Mouse (Mus musculus): ENCODE measurements around the gene Pea15a.

Gene Pea15a

GRCm38 (mm10) chr1:172204814-172205740, 1.5 kb downstream of the Pea15a start:
- no peak for DNase-seq (ENCODE audit: low spot score)

DNA sequence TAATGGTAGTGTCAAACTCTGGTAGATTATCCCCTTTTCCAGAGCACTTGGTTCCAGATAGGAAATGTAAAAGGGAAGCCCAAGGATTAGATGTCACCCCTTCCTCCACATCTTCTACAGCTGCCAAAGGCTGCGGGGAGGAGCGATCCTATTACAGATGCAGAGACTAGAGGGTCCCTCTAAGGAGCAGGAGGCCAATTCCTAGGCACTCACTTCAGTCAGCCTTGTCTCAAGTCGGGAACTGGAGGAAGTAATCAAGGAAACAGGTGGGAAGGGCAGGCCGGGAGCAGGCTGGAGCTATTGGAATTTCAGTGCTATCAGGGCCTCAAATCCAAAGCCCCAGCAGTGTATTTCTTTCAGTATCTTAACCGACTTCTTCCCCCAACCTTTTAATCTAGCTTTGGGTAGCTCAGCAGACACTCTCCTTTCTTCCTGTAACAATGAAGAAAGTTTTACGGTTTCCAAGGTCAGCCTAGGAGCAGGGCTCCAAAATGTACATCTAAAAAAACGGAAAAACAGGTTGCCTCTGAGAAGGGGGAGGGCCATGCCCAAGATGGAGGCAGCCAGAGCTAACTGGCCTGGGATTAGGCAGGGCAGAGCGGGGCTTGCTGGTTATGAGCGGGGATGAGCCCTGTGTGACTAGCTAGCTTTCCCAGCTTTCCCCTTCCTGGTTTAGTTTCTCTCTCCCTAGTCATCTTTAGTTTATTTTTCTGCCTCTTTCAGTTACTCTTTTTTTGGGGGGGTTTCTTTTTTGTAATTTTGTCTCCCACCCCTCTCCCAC, 2.4 kb downstream of the Pea15a start:
- DNase-seq (ENCODE audit: low spot score) = no peak

GRCm38 (mm10) chr1:172203566-172203965, 3.0 kb downstream of the Pea15a start:
- no peak for DNase-seq (ENCODE audit: low spot score)

- no peak for DNase-seq (ENCODE audit: low spot score)
These were observed 3.6 kb downstream of the Pea15a start for GRCm38 (mm10) chr1:172202894-172203522.

DNA sequence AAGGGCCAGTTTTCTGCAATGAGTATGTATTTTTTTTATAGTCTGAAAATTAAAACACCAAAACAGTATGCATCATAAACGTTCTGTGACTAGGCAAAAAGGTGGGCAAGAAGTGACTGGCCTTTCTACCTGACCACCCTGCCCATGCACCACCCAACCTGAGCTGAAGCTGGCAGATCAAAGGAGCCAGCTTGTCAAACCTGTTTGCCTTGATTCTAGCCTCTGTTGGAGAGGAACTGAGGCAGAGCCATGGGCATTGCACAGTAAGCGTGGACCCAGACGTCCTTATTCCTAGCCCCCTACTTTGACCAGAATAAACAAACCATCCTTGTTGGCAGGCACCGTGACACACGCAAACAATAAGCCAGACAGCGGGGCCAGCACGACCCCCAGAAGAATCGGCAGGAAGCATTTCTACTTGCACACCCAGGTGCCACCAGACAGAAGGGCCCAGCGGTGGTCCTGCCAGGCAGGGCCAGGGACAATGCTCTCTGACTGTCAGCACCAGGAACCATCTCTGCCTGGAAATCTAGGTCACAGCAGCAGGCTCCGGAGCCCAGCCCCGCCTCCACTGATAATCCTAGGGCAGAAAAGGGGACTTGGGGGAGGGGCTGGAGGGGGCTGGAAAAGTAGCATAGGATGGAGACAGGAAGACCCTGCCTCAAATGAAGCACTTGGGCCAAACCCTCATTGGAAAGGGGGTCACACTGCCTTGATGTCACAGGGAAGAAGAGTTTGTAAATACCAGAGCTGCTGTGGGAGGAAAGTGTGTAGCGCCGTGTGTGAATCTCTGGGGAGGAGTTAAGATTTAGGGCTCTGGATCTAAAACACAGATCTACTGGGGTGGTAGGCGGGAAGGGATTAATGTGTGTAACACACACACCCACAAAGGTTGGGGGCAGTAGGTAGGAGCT, 4.4 kb downstream of the Pea15a start:
- peak; percentile 68 for DNase-seq (ENCODE audit: low spot score)

- DNase-seq (ENCODE audit: low spot score) = no peak
These were observed 5.6 kb downstream of the Pea15a start for GRCm38 (mm10) chr1:172200871-172201447.

GRCm38 (mm10) chr1:172200161-172200560, 6.4 kb downstream of the Pea15a start:
- DNase-seq (ENCODE audit: low spot score) = peak; percentile 62

- no peak for DNase-seq (ENCODE audit: low spot score)
These were observed 7.6 kb downstream of the Pea15a start for GRCm38 (mm10) chr1:172198996-172199395.

- no peak for DNase-seq (ENCODE audit: low spot score)
These were observed 8.3 kb downstream of the Pea15a start for GRCm38 (mm10) chr1:172198316-172198715.

DNA sequence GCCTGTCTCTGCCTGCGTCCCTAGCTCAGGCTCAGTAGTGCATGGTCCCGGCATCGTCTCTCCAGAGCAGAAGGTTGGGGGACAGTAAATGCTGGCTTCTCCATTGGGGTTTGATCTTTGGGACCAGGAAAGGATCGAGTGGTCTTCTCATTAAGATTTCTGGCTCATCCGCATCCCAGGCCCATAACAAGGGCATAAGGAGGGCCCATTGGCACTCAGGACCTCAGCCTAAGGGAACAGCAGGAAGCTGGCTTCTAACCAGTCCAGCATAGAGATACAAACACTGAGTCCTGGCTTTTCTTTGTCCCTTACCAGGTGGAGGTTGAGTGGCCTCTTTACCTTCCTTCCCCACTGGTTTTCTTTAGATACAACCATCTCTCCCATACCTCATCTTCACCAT, 8.8 kb downstream of the Pea15a start:
- DNase-seq (ENCODE audit: low spot score) = no peak

GRCm38 (mm10) chr1:172197146-172197545, 9.5 kb downstream of the Pea15a start:
- no peak for DNase-seq (ENCODE audit: low spot score)

DNA sequence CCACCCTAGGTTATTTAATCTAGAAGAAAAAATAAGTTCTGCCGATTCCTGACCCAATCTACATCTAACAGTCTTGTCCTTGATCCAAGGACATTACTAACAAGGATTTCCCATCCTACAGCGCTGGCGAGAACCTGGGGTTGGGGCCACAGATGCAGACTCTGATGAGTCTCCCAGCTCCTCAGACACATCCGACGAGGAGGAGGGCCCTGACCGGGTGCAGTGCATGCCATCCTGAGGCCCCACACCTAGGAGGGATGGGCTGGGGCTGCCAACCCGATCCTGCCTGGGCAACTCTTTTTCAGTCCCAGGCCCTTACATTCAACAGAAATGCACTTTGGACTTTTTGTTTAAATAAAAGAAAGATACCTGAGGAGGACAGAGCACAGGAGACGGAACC, 12.2 kb downstream of the Pea15a start:
- DNase-seq (ENCODE audit: low spot score) = no peak

DNA sequence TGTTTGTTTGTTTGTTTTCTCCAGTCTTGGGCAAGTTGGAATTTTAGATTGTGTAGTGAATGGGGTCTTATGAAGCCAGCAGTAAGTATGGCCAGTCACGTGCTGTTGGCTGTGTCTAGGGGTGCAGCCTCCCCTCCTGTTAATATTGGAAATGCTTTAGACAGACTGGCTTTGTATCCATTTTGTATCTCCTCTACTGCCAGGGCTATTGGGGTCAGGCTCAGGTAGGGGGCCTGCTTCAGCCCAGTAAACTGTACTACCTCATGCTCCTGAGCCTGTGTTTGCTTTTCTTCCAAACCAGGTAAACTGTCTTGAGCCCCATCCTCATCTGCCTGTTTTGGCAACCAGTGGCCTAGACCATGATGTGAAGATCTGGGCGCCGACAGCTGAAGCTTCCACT, 14.4 kb downstream of the Pea15a start:
- no peak for DNase-seq (ENCODE audit: low spot score)

DNA sequence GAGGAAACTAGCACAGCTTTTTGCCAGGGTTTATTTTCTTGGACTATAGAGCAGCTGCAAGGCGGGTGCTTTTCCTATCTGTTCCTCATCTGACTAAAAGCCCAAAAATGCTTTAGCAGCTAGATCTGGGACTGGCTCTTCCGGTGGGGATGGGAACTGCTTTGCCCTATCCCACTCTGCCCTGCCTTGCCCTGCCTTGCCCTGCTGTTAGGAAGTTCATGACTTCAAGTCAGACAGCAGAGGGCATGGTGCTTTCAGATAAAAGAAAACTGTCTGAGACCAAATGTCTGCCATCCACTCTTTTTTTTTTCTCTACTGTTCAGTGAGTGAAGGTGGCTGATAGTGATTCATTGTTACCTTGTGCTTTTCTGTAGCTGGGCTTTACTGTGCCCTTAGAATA, 15.0 kb downstream of the Pea15a start:
- no peak for DNase-seq (ENCODE audit: low spot score)

DNA sequence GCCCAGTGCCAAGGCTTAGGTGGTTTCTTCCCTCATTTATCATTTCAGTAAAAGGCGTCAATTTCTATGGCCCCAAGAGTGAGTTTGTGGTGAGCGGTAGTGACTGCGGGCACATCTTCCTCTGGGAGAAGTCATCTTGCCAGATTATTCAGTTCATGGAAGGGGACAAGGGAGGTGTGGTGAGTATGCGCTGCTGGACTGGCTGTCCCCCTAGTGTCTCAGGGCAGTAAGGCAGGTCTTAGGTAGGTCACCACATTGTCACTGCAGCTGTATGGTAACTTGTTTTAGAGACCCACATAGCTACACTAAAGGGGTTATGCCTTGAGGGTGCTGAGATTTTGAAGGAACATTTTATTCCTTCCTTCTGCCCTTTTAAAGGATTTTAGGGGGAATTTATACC, 17.7 kb downstream of the Pea15a start:
- no peak for DNase-seq (ENCODE audit: low spot score)

DNA sequence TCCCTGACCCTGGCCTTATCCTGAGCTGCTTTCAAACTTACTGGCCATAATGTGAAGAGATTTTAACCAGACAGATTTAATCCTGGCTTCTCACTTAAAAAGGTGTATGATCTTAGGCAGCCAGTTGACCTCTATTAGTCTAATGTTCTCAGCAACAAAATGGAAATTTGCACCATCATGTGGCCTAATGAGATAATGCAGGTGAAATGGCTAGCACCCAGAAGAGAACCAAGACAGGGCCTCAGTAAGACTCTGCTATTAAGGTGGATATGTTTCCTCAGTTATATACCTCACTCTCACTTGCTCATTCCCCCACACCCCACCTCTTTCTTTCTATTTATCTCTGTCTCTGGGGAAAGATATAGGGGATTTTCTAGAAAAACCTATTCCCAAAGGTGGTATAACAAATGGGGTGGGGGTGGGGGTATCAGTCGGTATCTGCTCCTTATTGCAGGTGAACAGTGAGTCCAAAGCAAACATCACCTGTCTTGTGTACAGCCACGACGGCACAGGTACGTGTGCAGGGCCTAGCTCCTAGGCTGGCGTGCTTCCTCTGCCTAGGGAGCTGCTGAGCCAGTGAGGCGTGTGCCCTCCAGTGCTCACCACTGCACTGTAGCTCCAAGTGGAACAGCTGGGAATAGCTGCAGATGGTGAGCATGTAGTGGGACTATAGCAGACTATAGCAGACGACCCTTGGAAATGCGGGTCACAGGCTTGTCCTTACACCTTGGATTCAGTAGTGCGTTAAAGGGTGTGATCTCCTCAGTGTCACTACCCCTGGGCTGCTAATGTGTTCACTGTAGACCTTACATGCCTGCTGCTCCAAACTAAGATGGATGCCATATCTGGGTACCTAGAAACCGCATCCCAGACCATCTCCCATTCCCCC, 20.0 kb downstream of the Pea15a start:
- no peak for DNase-seq (ENCODE audit: low spot score)

DNA sequence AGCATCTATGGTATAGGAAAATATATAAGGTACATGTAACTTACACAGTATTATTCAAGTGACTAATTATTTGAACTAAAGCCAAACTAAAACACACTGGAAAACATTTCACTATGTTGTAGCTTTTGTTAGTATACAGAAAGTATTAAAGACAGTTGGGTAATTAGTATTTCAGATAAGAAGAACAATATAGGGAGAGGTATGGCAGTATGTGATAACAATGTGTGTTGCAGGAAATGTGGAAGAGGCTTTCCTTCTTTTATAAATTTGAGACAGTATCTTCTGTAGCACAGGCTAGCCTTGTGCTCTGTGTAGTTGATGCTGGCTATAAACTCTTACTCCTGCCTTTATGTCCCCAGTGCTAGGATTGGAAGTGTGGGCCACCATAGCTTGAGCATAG, 22.7 kb downstream of the Pea15a start:
- DNase-seq (ENCODE audit: low spot score) = no peak

DNA sequence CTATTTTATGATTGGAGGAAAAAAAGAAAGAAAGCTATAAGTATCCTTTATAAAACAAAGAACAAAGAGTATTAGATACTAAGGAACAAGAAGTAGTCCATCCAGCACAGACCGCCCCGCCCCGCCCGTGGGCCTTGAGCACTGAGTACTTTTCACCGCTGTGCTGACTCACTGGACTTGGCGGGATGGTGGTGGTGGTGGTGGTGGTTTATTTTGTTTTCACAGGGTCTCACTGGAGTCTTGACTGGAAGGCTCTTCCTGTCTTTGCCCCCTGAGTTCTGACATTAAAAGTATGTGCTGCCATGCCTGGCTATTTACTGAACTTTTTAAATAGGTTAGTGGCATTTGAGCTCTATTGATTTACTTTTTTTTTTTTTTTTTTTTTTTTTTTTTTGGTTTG, 23.5 kb downstream of the Pea15a start:
- no peak for DNase-seq (ENCODE audit: low spot score)

DNA sequence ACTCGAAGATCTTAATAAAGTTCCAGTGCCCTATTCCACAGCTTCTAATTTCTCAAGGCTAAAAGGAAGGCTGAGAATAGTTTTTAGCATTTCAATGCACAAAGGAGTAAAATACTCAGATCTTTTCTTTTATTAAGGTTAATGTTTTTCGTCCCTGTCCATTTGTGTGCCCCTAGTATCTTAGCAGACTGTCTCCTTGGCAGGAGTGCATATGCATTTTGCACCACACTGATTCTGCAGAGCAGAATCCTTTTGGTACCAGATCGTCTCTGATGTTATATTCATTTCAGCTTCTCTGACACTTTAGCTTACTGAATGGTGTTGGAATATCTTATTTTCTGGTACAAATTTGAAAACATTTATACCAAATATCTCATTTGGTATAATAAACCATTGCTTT, 24.8 kb downstream of the Pea15a start:
- DNase-seq (ENCODE audit: low spot score) = no peak

DNA sequence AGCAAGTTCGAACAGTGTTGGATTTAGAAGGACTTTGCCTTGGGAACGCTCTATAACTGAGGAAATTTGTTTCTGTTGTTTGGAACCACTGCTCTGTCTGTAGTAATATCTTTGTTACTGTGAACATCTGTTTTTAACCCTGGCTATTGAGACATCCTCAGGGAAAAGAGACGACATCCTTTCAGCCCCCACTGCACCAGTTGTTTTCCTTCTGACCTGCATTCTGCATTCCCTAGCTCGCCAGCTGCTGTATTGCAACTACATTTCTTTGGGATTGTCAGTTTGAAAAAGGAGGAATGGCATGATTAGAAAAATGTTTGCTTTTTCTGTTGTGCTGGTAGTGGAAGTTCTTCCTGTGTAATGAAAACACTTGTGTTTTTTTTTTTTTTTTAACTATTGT, 25.7 kb downstream of the Pea15a start:
- DNase-seq (ENCODE audit: low spot score) = no peak

Data from urinary bladder, postnatal 14 days (tissue).